Comparison of ENCODE assay signal across 15 mouse cellular contexts in genomic region chr13:9342696-9343095, GRCm38 (mm10).
"Had no signal": no experiment of that assay in that cellular context is flagged by ENCODE, and none has a peak within 500 bp of the region (broad histone marks: within the 10 kb centered on the region; RNA-seq: fewer than 3 reads in every experiment).

No protein-coding gene starts in this region.

- H3K4me2 ChIP-seq: intestine, embryonic 15.5 days; limb, embryonic 12.5 days; limb, embryonic 15.5 days; liver, embryonic 13.5 days; midbrain, embryonic 13.5 days had no signal

- H3K36me3 ChIP-seq: intestine, embryonic 15.5 days; limb, embryonic 12.5 days; limb, embryonic 15.5 days; liver, embryonic 13.5 days; midbrain, embryonic 10.5 days; midbrain, embryonic 13.5 days had no signal

- H3K4me1 ChIP-seq: intestine, embryonic 15.5 days; limb, embryonic 12.5 days; limb, embryonic 15.5 days; liver, embryonic 13.5 days; megakaryocyte, embryonic 14.5 days; midbrain, embryonic 10.5 days; midbrain, embryonic 13.5 days had no signal

- ATAC-seq: intestine, embryonic 15.5 days; midbrain, embryonic 13.5 days; midbrain, embryonic 16.5 days had no signal

- H3K9ac ChIP-seq: intestine, embryonic 15.5 days; limb, embryonic 12.5 days; limb, embryonic 15.5 days; liver, embryonic 13.5 days; midbrain, embryonic 13.5 days had no signal

- H3K4me3 ChIP-seq: intestine, embryonic 15.5 days; layer of hippocampus, adult 2 months; limb, embryonic 12.5 days; limb, embryonic 15.5 days; liver, embryonic 13.5 days; megakaryocyte, embryonic 14.5 days; midbrain, embryonic 10.5 days; midbrain, embryonic 13.5 days had no signal

- H3K27ac ChIP-seq: intestine, embryonic 15.5 days; kidney, postnatal 0 days; layer of hippocampus, adult 2 months; limb, embryonic 12.5 days; limb, embryonic 15.5 days; liver, embryonic 13.5 days; midbrain, embryonic 10.5 days; midbrain, embryonic 13.5 days had no signal

- H3K9me3 ChIP-seq: intestine, embryonic 15.5 days; limb, embryonic 12.5 days; limb, embryonic 15.5 days; liver, embryonic 13.5 days; megakaryocyte, embryonic 14.5 days; midbrain, embryonic 10.5 days; midbrain, embryonic 13.5 days had no signal

- H3K27me3 ChIP-seq: intestine, embryonic 15.5 days; limb, embryonic 12.5 days; limb, embryonic 15.5 days; liver, embryonic 13.5 days; megakaryocyte, embryonic 14.5 days; midbrain, embryonic 13.5 days had no signal

- DNase-seq: kidney, adult 11 months; layer of hippocampus, adult 9-11 months; left cerebral cortex, postnatal 4 days; liver, embryonic 13.5 days; thymus, adult 18-20 months; thymus, postnatal 36 days had no signal
